Mouse (Mus musculus): ENCODE results near the gene Tnrc6b. TPM values are rescaled to one million over a fixed set of nuclear protein-coding genes. Genes with fewer than 3 reads are reported as not detected.
"Not testable (repeated sequence)": the region's sequence is repeated elsewhere in the genome, so short reads cannot be mapped to it uniquely, and the experiment has no call there.

Tnrc6b gene
- polyA plus RNA-seq, 1 experiment from 2014 or later = 10.1 TPM

GRCm38 (mm10) chr15:80892341-80892740 is 181.2 kb downstream of the Tnrc6b start:
- Histone ChIP-seq H3K4me3 (ENCODE audit: low read depth, low read length) (no peak overlapping the region), H3K4me2 (replicated peaks; ENCODE audit: low read depth, low read length) (no peak overlapping the region), H3K27me3 (replicated peaks; ENCODE audit: insufficient read depth, low read length) (no peaks in the 10 kb centered on the region), H3K36me3 (ENCODE audit: insufficient read depth, low read length) (peaks cover 21% of the 10 kb centered on the region), H3K9ac (replicated peaks; ENCODE audit: low read depth) (no peak overlapping the region), H3K9me3 (ENCODE audit: low read length) (no peaks in the 10 kb centered on the region), H3K4me1 (ENCODE audit: insufficient read depth, low read depth, low read length) (no peaks in the 10 kb centered on the region), H3K27ac (ENCODE audit: low read length) (no peak overlapping the region)
- ATAC-seq (no peak), DNase-seq (ENCODE audit: low spot score) (no peak)
- TF ChIP-seq CTCF (IDR thresholded peaks at IDR 0.05) (no peak), EP300 (IDR thresholded peaks at IDR 0.05) (no peak)
- WGBS = 94% methylated on average over 3 of the region's 3 CpGs

GRCm38 (mm10) chr15:80896741-80897140 is 185.6 kb downstream of the Tnrc6b start:
- Histone ChIP-seq H3K27me3 (replicated peaks; ENCODE audit: insufficient read depth, low read length) (no peaks in the 10 kb centered on the region), H3K36me3 (ENCODE audit: insufficient read depth, low read length) (peaks cover 22% of the 10 kb centered on the region), H3K9ac (replicated peaks; ENCODE audit: low read depth) (no peak overlapping the region), H3K4me3 (ENCODE audit: low read depth, low read length) (no peak overlapping the region), H3K4me1 (ENCODE audit: insufficient read depth, low read depth, low read length) (no peaks in the 10 kb centered on the region), H3K9me3 (ENCODE audit: low read length) (no peaks in the 10 kb centered on the region), H3K27ac (ENCODE audit: low read length) (no peak overlapping the region), H3K4me2 (replicated peaks; ENCODE audit: low read depth, low read length) (no peak overlapping the region)
- DNase-seq (ENCODE audit: low spot score) (no peak), ATAC-seq (no peak)
- WGBS = 85% methylated on average over 10 of the region's 10 CpGs
- TF ChIP-seq CTCF (IDR thresholded peaks at IDR 0.05) = no peak
- no peak for TF ChIP-seq EP300 (IDR thresholded peaks at IDR 0.05)

GRCm38 (mm10) chr15:80897911-80898310 is 186.8 kb downstream of the Tnrc6b start:
- Histone ChIP-seq H3K4me2 (replicated peaks; ENCODE audit: low read depth, low read length) (no peak overlapping the region), H3K36me3 (ENCODE audit: insufficient read depth, low read length) (peaks cover 30% of the 10 kb centered on the region), H3K4me1 (ENCODE audit: insufficient read depth, low read depth, low read length) (no peaks in the 10 kb centered on the region), H3K9me3 (ENCODE audit: low read length) (no peaks in the 10 kb centered on the region), H3K27me3 (replicated peaks; ENCODE audit: insufficient read depth, low read length) (no peaks in the 10 kb centered on the region), H3K27ac (ENCODE audit: low read length) (no peak overlapping the region), H3K9ac (replicated peaks; ENCODE audit: low read depth) (no peak overlapping the region), H3K4me3 (ENCODE audit: low read depth, low read length) (no peak overlapping the region)
- 91% methylated on average over 5 of the region's 5 CpGs for WGBS
- ATAC-seq (no peak), DNase-seq (ENCODE audit: low spot score) (no peak)
- TF ChIP-seq CTCF (IDR thresholded peaks at IDR 0.05) (no peak), EP300 (IDR thresholded peaks at IDR 0.05) (no peak)

DNA sequence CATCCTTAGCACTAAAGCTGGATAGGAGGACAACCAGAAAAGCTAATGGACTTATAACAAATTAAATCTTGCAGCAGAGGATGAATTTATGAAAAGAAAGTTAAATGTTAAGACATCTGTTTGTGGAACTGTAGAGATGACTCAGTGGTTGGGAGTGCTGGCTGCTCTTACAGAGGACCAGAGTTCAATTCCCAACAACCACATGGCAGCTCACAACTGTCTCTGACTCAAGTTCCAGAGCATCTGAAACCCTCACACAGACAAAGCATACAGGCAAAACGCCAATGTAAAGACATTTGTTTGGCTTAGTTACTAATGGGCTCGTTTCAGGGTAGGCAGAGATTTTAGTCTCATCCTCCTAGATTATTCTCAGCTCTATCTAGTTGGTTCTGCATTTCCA is 188.7 kb downstream of the Tnrc6b start:
- TF ChIP-seq EP300 (IDR thresholded peaks at IDR 0.05) (no peak), CTCF (IDR thresholded peaks at IDR 0.05) (no peak)
- Histone ChIP-seq H3K27ac (ENCODE audit: low read length) (no peak overlapping the region), H3K4me1 (ENCODE audit: insufficient read depth, low read depth, low read length) (no peaks in the 10 kb centered on the region), H3K9me3 (ENCODE audit: low read length) (no peaks in the 10 kb centered on the region), H3K36me3 (ENCODE audit: insufficient read depth, low read length) (peaks cover 44% of the 10 kb centered on the region), H3K4me3 (ENCODE audit: low read depth, low read length) (no peak overlapping the region), H3K9ac (replicated peaks; ENCODE audit: low read depth) (no peak overlapping the region), H3K4me2 (replicated peaks; ENCODE audit: low read depth, low read length) (no peak overlapping the region), H3K27me3 (replicated peaks; ENCODE audit: insufficient read depth, low read length) (no peaks in the 10 kb centered on the region)
- no peak for ATAC-seq
- WGBS = 71% methylated on average over 2 of the region's 2 CpGs
- DNase-seq (ENCODE audit: low spot score) = no peak

DNA sequence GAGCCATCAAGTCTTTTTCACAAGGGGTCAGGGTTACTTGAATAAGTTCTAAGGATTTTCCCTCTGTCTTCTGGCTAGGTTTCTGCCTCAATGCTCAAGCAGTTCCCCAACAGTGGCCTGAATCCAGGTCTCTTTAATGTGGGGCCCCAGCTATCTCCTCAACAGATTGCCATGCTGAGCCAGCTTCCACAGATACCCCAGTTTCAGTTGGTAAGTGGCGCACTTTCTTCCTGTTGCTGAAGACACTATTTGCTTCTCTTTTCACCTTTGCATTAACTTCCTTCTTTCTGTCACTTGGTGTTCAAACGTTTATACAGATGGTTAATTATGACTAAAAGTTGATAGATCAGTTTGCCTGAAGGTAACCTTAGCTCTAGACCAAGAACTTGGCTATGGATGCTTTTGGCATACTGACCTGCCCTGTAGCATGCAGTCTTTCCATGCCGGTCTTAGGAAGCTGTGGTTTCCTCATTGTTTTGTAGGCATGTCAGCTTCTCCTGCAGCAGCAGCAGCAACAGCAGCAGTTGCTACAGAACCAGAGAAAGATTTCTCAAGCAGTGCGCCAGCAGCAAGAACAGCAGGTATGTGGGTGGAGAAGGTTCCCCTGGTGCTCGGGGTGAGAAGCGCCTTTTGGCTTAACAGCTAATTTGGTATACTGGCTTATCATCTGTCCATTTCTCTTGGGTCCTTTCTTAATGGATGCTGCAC is 190.8 kb downstream of the Tnrc6b start:
- no peak overlapping the region for H3K4me2 ChIP-seq (replicated peaks; ENCODE audit: low read depth, low read length)
- TF ChIP-seq EP300 (IDR thresholded peaks at IDR 0.05) (no peak), CTCF (IDR thresholded peaks at IDR 0.05) (no peak)
- H3K4me1 ChIP-seq (ENCODE audit: insufficient read depth, low read depth, low read length) = no peaks in the 10 kb centered on the region
- H3K4me3 ChIP-seq (ENCODE audit: low read depth, low read length) = no peak overlapping the region
- no peaks in the 10 kb centered on the region for H3K9me3 ChIP-seq (ENCODE audit: low read length)
- DNase-seq (ENCODE audit: low spot score) (no peak), ATAC-seq (no peak)
- H3K27ac ChIP-seq (ENCODE audit: low read length) = no peak overlapping the region
- WGBS = 81% methylated on average over 6 of the region's 6 CpGs
- peaks cover 35% of the 10 kb centered on the region for H3K36me3 ChIP-seq (ENCODE audit: insufficient read depth, low read length)
- no peak overlapping the region for H3K9ac ChIP-seq (replicated peaks; ENCODE audit: low read depth)
- no peaks in the 10 kb centered on the region for H3K27me3 ChIP-seq (replicated peaks; ENCODE audit: insufficient read depth, low read length)

DNA sequence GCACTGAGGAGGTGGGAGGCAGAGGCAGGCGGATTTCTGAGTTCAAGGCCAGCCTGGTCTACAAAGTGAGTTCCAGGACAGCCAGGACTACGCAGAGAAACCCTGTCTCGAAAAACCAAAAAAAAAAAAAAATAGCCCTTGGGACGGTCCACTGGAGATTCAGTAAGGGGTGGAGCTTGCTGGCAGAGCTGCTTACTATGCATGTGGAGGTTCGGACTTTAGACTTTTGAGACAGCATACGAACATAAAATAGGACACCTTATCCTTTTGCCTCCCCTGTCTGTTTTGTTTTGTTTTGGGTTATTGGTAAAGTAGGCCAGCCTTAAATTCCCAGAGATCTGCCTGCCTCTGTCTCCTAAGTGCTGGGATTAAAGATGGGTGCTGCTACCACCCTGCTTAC is 193.7 kb downstream of the Tnrc6b start:
- H3K36me3 ChIP-seq (ENCODE audit: insufficient read depth, low read length) = peaks cover 28% of the 10 kb centered on the region; the same call in 1 of the 2 replicates
- not testable (repeated sequence) for H3K27me3 ChIP-seq (replicated peaks; ENCODE audit: insufficient read depth, low read length); H3K4me3 ChIP-seq (ENCODE audit: low read depth, low read length); H3K27ac ChIP-seq (ENCODE audit: low read length); DNase-seq (ENCODE audit: low spot score); H3K4me1 ChIP-seq (ENCODE audit: insufficient read depth, low read depth, low read length); H3K9ac ChIP-seq (replicated peaks; ENCODE audit: low read depth); H3K9me3 ChIP-seq (ENCODE audit: low read length); ATAC-seq; H3K4me2 ChIP-seq (replicated peaks; ENCODE audit: low read depth, low read length)
- WGBS = 98% methylated on average over 6 of the region's 6 CpGs

Data from lung, postnatal 0 days (tissue).